23 mouse cellular contexts compared by ENCODE assay signal in the genomic region with DNA sequence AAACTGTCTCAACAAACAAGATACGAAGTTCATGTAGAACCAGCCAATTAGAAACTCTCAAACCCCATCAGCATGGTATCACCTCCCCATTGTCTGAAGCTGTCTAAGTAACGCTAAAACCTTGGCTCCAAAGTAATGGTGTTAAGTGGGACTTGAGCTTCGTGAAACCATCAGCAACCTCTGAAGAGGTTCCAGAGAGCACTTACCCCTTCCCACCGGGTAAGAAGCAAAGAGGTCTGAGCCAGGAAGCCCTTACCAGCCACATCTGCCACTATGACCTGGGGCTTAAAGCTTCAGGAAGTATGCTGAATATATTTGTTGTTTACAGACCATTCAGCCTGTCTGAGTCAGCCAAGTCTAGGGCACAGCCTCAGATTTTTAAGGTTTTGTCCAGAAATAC. TPM values are rescaled to one million over a fixed set of nuclear protein-coding genes. Genes with fewer than 3 reads are reported as not detected.
DNase-seq lines count a peak whose midpoint lies in the region; ATAC-seq and TF ChIP-seq lines count a peak whose summit lies in the region.
"Had no signal": no experiment of that assay in that cellular context is flagged by ENCODE, and none has a peak within 500 bp of the region (broad histone marks: within the 10 kb centered on the region; RNA-seq: fewer than 3 reads in every experiment).

No protein-coding gene starts in this region.

- no peak overlapping the region for H3K27ac ChIP-seq in liver, embryonic 16.5 days (ENCODE audit: low read length)
- no peak overlapping the region for H3K27ac ChIP-seq in liver, postnatal 0 days (ENCODE audit: low read depth)
- 0 out of 2 replicates have a peak overlapping the region, but pooled peaks have one; percentile 21 for H3K27ac ChIP-seq in stomach, embryonic 15.5 days
- H3K27ac ChIP-seq in stomach, postnatal 0 days (replicated peaks) = no peak overlapping the region
- H3K27ac ChIP-seq: embryonic facial prominence, embryonic 12.5 days; embryonic facial prominence, embryonic 15.5 days; forebrain, embryonic 10.5 days; forebrain, embryonic 12.5 days had no signal

- TF ChIP-seq CTCF in liver, postnatal 0 days (IDR thresholded peaks at IDR 0.05; ENCODE audit: low read depth) = no peak
- no peak for TF ChIP-seq CTCF in lung, adult 2 months (IDR thresholded peaks at IDR 0.05; ENCODE audit: insufficient read depth, low read length)
- no peak for TF ChIP-seq CTCF in stomach, postnatal 0 days (IDR thresholded peaks at IDR 0.05; ENCODE audit: low read depth)

- no peak for ATAC-seq in liver, embryonic 16.5 days (ENCODE audit: low read depth)
- no peak for ATAC-seq in liver, postnatal 0 days
- no peak for ATAC-seq in stomach, embryonic 15.5 days (ENCODE audit: insufficient read depth, low FRiP score, low read depth)
- no peak for ATAC-seq in stomach, postnatal 0 days (ENCODE audit: low FRiP score, low TSS enrichment)
- ATAC-seq: forebrain, embryonic 14.5 days; forebrain, embryonic 16.5 days had no signal

- H3K4me2 ChIP-seq in liver, embryonic 16.5 days (ENCODE audit: low read depth, low read length) = no peak overlapping the region
- no peak overlapping the region for H3K4me2 ChIP-seq in liver, postnatal 0 days (ENCODE audit: low read depth, low read length)
- H3K4me2 ChIP-seq in stomach, embryonic 15.5 days = no peak overlapping the region
- H3K4me2 ChIP-seq in stomach, postnatal 0 days (replicated peaks; ENCODE audit: low read depth) = no peak overlapping the region
- H3K4me2 ChIP-seq: embryonic facial prominence, embryonic 12.5 days; embryonic facial prominence, embryonic 15.5 days; forebrain, embryonic 12.5 days had no signal

- no peak for TF ChIP-seq EP300 in liver, postnatal 0 days (IDR thresholded peaks at IDR 0.05; ENCODE audit: low read depth)
- no peak for TF ChIP-seq EP300 in stomach, postnatal 0 days (optimal IDR thresholded peaks at IDR 0.05)

- H3K4me3 ChIP-seq in liver, embryonic 16.5 days (ENCODE audit: low read depth, low read length) = no peak overlapping the region
- H3K4me3 ChIP-seq in liver, postnatal 0 days (ENCODE audit: low read depth, low read length) = no peak overlapping the region
- no peak overlapping the region for H3K4me3 ChIP-seq in lung, adult 2 months (replicated peaks; ENCODE audit: extremely low read depth, low read depth, low read length)
- H3K4me3 ChIP-seq in stomach, embryonic 15.5 days (replicated peaks) = no peak overlapping the region
- no peak overlapping the region for H3K4me3 ChIP-seq in stomach, postnatal 0 days (ENCODE audit: low read depth, low read length)
- H3K4me3 ChIP-seq: embryonic facial prominence, embryonic 12.5 days; embryonic facial prominence, embryonic 15.5 days; erythroblast, embryonic 14.5 days; forebrain, embryonic 10.5 days; forebrain, embryonic 12.5 days had no signal

- H3K9ac ChIP-seq in liver, embryonic 16.5 days (ENCODE audit: low read depth, low read length) = 0 out of 2 replicates have a peak overlapping the region, but pooled peaks have one; percentile 22
- H3K9ac ChIP-seq in liver, postnatal 0 days (replicated peaks) = no peak overlapping the region
- no peak overlapping the region for H3K9ac ChIP-seq in stomach, embryonic 15.5 days
- H3K9ac ChIP-seq in stomach, postnatal 0 days (ENCODE audit: low read length) = no peak overlapping the region
- H3K9ac ChIP-seq: embryonic facial prominence, embryonic 12.5 days; embryonic facial prominence, embryonic 15.5 days; forebrain, embryonic 12.5 days had no signal

- no peak for DNase-seq in liver, postnatal 0 days
- DNase-seq in lung, postnatal 36 days = peak; percentile 56
- no peak for DNase-seq in lung, adult 2 months
- no peak for DNase-seq in stomach, postnatal 0 days (ENCODE audit: low spot score)
- DNase-seq: adrenal gland, adult 2 months; adrenal gland, postnatal 10 days; adrenal gland, postnatal 25 days; cerebellum, adult 11 months; cerebellum, adult 18-20 months; cerebellum, adult 8-10 months; cerebellum, adult 9-11 months; cerebellum, postnatal 14 days; cerebellum, postnatal 36 days; embryo, embryonic 11 days had no signal

- H3K9me3 ChIP-seq in liver, embryonic 16.5 days (replicated peaks; ENCODE audit: control insufficient read depth, low read length) = no peaks in the 10 kb centered on the region
- H3K9me3 ChIP-seq in liver, postnatal 0 days (ENCODE audit: low read length) = no peaks in the 10 kb centered on the region
- no peaks in the 10 kb centered on the region for H3K9me3 ChIP-seq in stomach, embryonic 15.5 days
- no peaks in the 10 kb centered on the region for H3K9me3 ChIP-seq in stomach, postnatal 0 days (ENCODE audit: control insufficient read depth, low read length)
- H3K9me3 ChIP-seq: embryonic facial prominence, embryonic 12.5 days; embryonic facial prominence, embryonic 15.5 days; forebrain, embryonic 10.5 days; forebrain, embryonic 12.5 days had no signal

- peaks cover 4% of the 10 kb centered on the region for H3K4me1 ChIP-seq in liver, embryonic 16.5 days (ENCODE audit: control insufficient read depth, low read depth, low read length)
- 0 out of 2 replicates have a peak, but pooled peaks cover 4% of the 10 kb centered on the region for H3K4me1 ChIP-seq in liver, postnatal 0 days (ENCODE audit: insufficient read depth)
- H3K4me1 ChIP-seq in lung, adult 2 months (ENCODE audit: control insufficient read depth, insufficient read depth, low read length) = 0 out of 2 replicates have a peak, but pooled peaks cover 2% of the 10 kb centered on the region
- H3K4me1 ChIP-seq in stomach, embryonic 15.5 days = peaks cover 4% of the 10 kb centered on the region; the same call in 1 of the 2 replicates
- H3K4me1 ChIP-seq in stomach, postnatal 0 days (replicated peaks; ENCODE audit: control insufficient read depth, insufficient read depth) = no peaks in the 10 kb centered on the region
- H3K4me1 ChIP-seq: embryonic facial prominence, embryonic 15.5 days had no signal

- peaks cover 39% of the 10 kb centered on the region for H3K36me3 ChIP-seq in liver, embryonic 16.5 days (ENCODE audit: control insufficient read depth, insufficient read depth)
- H3K36me3 ChIP-seq in liver, postnatal 0 days (replicated peaks; ENCODE audit: insufficient read depth, low read length) = peaks cover 45% of the 10 kb centered on the region
- peaks cover 40% of the 10 kb centered on the region for H3K36me3 ChIP-seq in stomach, embryonic 15.5 days
- peaks cover 13% of the 10 kb centered on the region; the same call in 1 of the 2 replicates for H3K36me3 ChIP-seq in stomach, postnatal 0 days (ENCODE audit: control insufficient read depth, insufficient read depth, low read length)

- 69% methylated on average over 4 of the region's 4 CpGs for WGBS in liver, embryonic 16.5 days (ENCODE audit: insufficient replicate concordance)
- WGBS in liver, postnatal 0 days (ENCODE audit: insufficient replicate concordance) = 72% methylated on average over 4 of the region's 4 CpGs
- WGBS in lung, adult 2 months = 52% methylated on average over 4 of the region's 4 CpGs
- 69% methylated on average over 4 of the region's 4 CpGs for WGBS in stomach, embryonic 15.5 days
- 78% methylated on average over 4 of the region's 4 CpGs for WGBS in stomach, postnatal 0 days

- H3K27me3 ChIP-seq in liver, embryonic 16.5 days (ENCODE audit: control insufficient read depth, insufficient read depth, low read depth, low read length) = no peaks in the 10 kb centered on the region
- H3K27me3 ChIP-seq in liver, postnatal 0 days (ENCODE audit: insufficient read depth, low read length) = no peaks in the 10 kb centered on the region
- no peaks in the 10 kb centered on the region for H3K27me3 ChIP-seq in stomach, embryonic 15.5 days (replicated peaks)
- H3K27me3 ChIP-seq in stomach, postnatal 0 days (ENCODE audit: control insufficient read depth, insufficient read depth, low read length) = no peaks in the 10 kb centered on the region
- H3K27me3 ChIP-seq: embryonic facial prominence, embryonic 12.5 days; embryonic facial prominence, embryonic 15.5 days; forebrain, embryonic 12.5 days had no signal

- no peak for TF ChIP-seq POLR2A in lung, adult 2 months (IDR thresholded peaks at IDR 0.05; ENCODE audit: borderline replicate concordance, extremely low read depth, low read depth, low read length)

RNA-seq across cellular contexts. Expression of a gene that starts 8.5 kb away (rescaled TPM):
- polyA plus RNA-seq in liver, embryonic 16.5 days (2015; fragmentation: Nextera tagmentation; extraction: Ambion mirVana) = 13.5 and 14.3 TPM in 2 replicates
- 17.4 and 18.2 TPM in 2 replicates for polyA plus RNA-seq in liver, postnatal 0 days (2015; fragmentation: Nextera tagmentation; extraction: Ambion mirVana)
- polyA plus RNA-seq in lung, adult 2 months (2012; rRNA removed) = 57.1 and 64.8 TPM in 2 replicates
- polyA plus RNA-seq in stomach, embryonic 15.5 days (2015; fragmentation: Nextera tagmentation; extraction: Ambion mirVana) = 51.1 and 53.0 TPM in 2 replicates
- 30.8 and 33.8 TPM in 2 replicates for polyA plus RNA-seq in stomach, postnatal 0 days (2015; fragmentation: Nextera tagmentation; extraction: Ambion mirVana)

RNA-seq across cellular contexts. Expression of a gene that starts 13.5 kb away (rescaled TPM):
- polyA plus RNA-seq in liver, embryonic 16.5 days (2015; fragmentation: Nextera tagmentation; extraction: Ambion mirVana) = 373 and 397 TPM in 2 replicates
- 246 and 265 TPM in 2 replicates for polyA plus RNA-seq in liver, postnatal 0 days (2015; fragmentation: Nextera tagmentation; extraction: Ambion mirVana)
- polyA plus RNA-seq in lung, adult 2 months (2012; rRNA removed) = 145 and 204 TPM in 2 replicates
- polyA plus RNA-seq in stomach, embryonic 15.5 days (2015; fragmentation: Nextera tagmentation; extraction: Ambion mirVana) = 347 and 384 TPM in 2 replicates
- 459 and 468 TPM in 2 replicates for polyA plus RNA-seq in stomach, postnatal 0 days (2015; fragmentation: Nextera tagmentation; extraction: Ambion mirVana)

RNA-seq across cellular contexts. Expression of a gene that starts 23.8 kb away (rescaled TPM):
- not detected in 2 replicates for polyA plus RNA-seq in liver, embryonic 16.5 days (2015; fragmentation: Nextera tagmentation; extraction: Ambion mirVana)
- not detected in 2 replicates for polyA plus RNA-seq in liver, postnatal 0 days (2015; fragmentation: Nextera tagmentation; extraction: Ambion mirVana)
- polyA plus RNA-seq in lung, adult 2 months (2012; rRNA removed) = 0.38 and 0.56 TPM in 2 replicates
- polyA plus RNA-seq in stomach, embryonic 15.5 days (2015; fragmentation: Nextera tagmentation; extraction: Ambion mirVana) = 2.5 TPM in 2 replicates
- 2.0 and 2.5 TPM in 2 replicates for polyA plus RNA-seq in stomach, postnatal 0 days (2015; fragmentation: Nextera tagmentation; extraction: Ambion mirVana)
- polyA plus RNA-seq: erythroblast, embryonic 14.5 days had no signal

RNA-seq across cellular contexts. Expression of a gene that starts 32.2 kb away (rescaled TPM):
- 18.7 and 20.7 TPM in 2 replicates for polyA plus RNA-seq in liver, embryonic 16.5 days (2015; fragmentation: Nextera tagmentation; extraction: Ambion mirVana)
- polyA plus RNA-seq in liver, postnatal 0 days (2015; fragmentation: Nextera tagmentation; extraction: Ambion mirVana) = 38.4 and 41.6 TPM in 2 replicates
- 47.3 and 48.6 TPM in 2 replicates for polyA plus RNA-seq in lung, adult 2 months (2012; rRNA removed)
- 26.9 and 27.2 TPM in 2 replicates for polyA plus RNA-seq in stomach, embryonic 15.5 days (2015; fragmentation: Nextera tagmentation; extraction: Ambion mirVana)
- 17.2 and 17.6 TPM in 2 replicates for polyA plus RNA-seq in stomach, postnatal 0 days (2015; fragmentation: Nextera tagmentation; extraction: Ambion mirVana)

RNA-seq across cellular contexts. Expression of a gene that starts 38.4 kb away (rescaled TPM):
- 8.8 and 9.7 TPM in 2 replicates for polyA plus RNA-seq in liver, embryonic 16.5 days (2015; fragmentation: Nextera tagmentation; extraction: Ambion mirVana)
- 3.6 and 4.3 TPM in 2 replicates for polyA plus RNA-seq in liver, postnatal 0 days (2015; fragmentation: Nextera tagmentation; extraction: Ambion mirVana)
- polyA plus RNA-seq in lung, adult 2 months (2012; rRNA removed) = 6.7 and 7.1 TPM in 2 replicates
- polyA plus RNA-seq in stomach, embryonic 15.5 days (2015; fragmentation: Nextera tagmentation; extraction: Ambion mirVana) = 8.5 and 8.6 TPM in 2 replicates
- polyA plus RNA-seq in stomach, postnatal 0 days (2015; fragmentation: Nextera tagmentation; extraction: Ambion mirVana) = 1.8 and 2.0 TPM in 2 replicates
